Mouse (Mus musculus) CH12.LX (cell line): ENCODE data around the gene Rpl36a. TPM values are rescaled to one million over a fixed set of nuclear protein-coding genes. Genes with fewer than 3 reads are reported as not detected.

ENCODE experiments used
- DNase-seq: peaks from one replicate; pipeline ENCODE4 v3.0.0-alpha.2; 2013; ENCODE audit errors: extremely low read depth
- H3K27ac ChIP-seq: 2 replicates; pipeline ENCODE4 v1.5.1; 2012; ENCODE audit warnings: low read depth, mild to moderate bottlenecking, control low read depth, moderate library complexity; ENCODE audit not compliant: insufficient read depth
- H3K27me3 ChIP-seq: replicated peaks from 2 replicates; pipeline ENCODE3; 2012; ENCODE audit warnings: inconsistent platforms
- H3K36me3 ChIP-seq, 2 experiments: replicated peaks in 1 of 2; 2 replicates each; pipeline versions ENCODE3 to v1.6.1; 2012; ENCODE audit warnings: inconsistent platforms in 1 of 2, low read length in 1 of 2, mild to moderate bottlenecking in 1 of 2, mixed read lengths in 1 of 2, moderate library complexity in 1 of 2; ENCODE audit not compliant: control insufficient read depth in 1 of 2, insufficient read depth in 1 of 2
- H3K4me1 ChIP-seq, 2 experiments: 2 replicates each; pipeline ENCODE4 v1.6.1; 2012; ENCODE audit warnings: inconsistent platforms in 1 of 2, moderate library complexity in 1 of 2; ENCODE audit not compliant: insufficient read depth in 2 of 2, control insufficient read depth in 1 of 2
- H3K4me2 ChIP-seq: 2 replicates; pipeline ENCODE4 v1.6.1; 2012; ENCODE audit warnings: low read depth, mild to moderate bottlenecking, control low read depth; ENCODE audit not compliant: poor library complexity, insufficient read depth, severe bottlenecking
- H3K4me3 ChIP-seq, 3 experiments: fragments of 150-350 bp in 1 of 3; sonication (generic) in 1 of 3; replicated peaks in 1 of 3; 2 replicates each; pipeline versions ENCODE3 to v1.5.1; 2011 to 2012; ENCODE audit warnings: low read depth in 2 of 3, low read length in 2 of 3, mild to moderate bottlenecking in 2 of 3, moderate library complexity in 2 of 3, control low read depth in 1 of 3, improper control_type of control experiment in 1 of 3, inconsistent platforms in 1 of 3, mixed read lengths in 1 of 3; ENCODE audit not compliant: poor library complexity in 1 of 3
- H3K79me2 ChIP-seq: replicated peaks from 2 replicates; pipeline ENCODE4 v1.6.1; 2012; ENCODE audit warnings: mild to moderate bottlenecking, moderate library complexity; ENCODE audit not compliant: control insufficient read depth, poor library complexity, insufficient read depth, severe bottlenecking; ENCODE audit errors: extremely low read depth
- H3K9ac ChIP-seq: 2 replicates; pipeline ENCODE4 v1.6.1; 2012; ENCODE audit warnings: low read depth, mild to moderate bottlenecking, control low read depth, moderate library complexity; ENCODE audit not compliant: insufficient read depth
- H3K9me3 ChIP-seq: replicated peaks from 2 replicates; pipeline ENCODE3; 2012; ENCODE audit warnings: low read length, inconsistent platforms, mixed read lengths
- BHLHE40 ChIP-seq: IDR thresholded peaks from 2 replicates; pipeline ENCODE4 v1.6.1; 2011; ENCODE audit warnings: mild to moderate bottlenecking, low read depth, low read length, improper control_type of control experiment
- CHD1 ChIP-seq: IDR thresholded peaks from 2 replicates; pipeline ENCODE4 v1.6.1; 2012; ENCODE audit warnings: low read depth, low read length, improper control_type of control experiment, inconsistent platforms
- CHD2 ChIP-seq: IDR thresholded peaks from 2 replicates; pipeline ENCODE4 v1.6.1; 2011; ENCODE audit warnings: low read length, improper control_type of control experiment
- CTCF ChIP-seq, 2 experiments: IDR thresholded peaks in 1 of 2; conservative IDR thresholded peaks in 1 of 2; 2 replicates each; pipeline ENCODE4 v1.5.1; 2011 to 2012; ENCODE audit warnings: low read depth in 2 of 2, low read length in 2 of 2, improper control_type of control experiment in 1 of 2, inconsistent platforms in 1 of 2, mild to moderate bottlenecking in 1 of 2, moderate library complexity in 1 of 2
- E2F4 ChIP-seq: IDR thresholded peaks from 2 replicates; pipeline ENCODE4 v1.6.1; 2011; ENCODE audit warnings: low read depth, low read length, improper control_type of control experiment; ENCODE audit not compliant: insufficient replicate concordance
- ELF1 ChIP-seq: IDR thresholded peaks from 2 replicates; pipeline ENCODE4 v1.6.1; 2014; ENCODE audit warnings: low read depth, mild to moderate bottlenecking, inconsistent platforms, low read length, improper control_type of control experiment
- EP300 ChIP-seq: IDR thresholded peaks from 2 replicates; pipeline ENCODE4 v1.6.1; 2011; ENCODE audit warnings: low read length, improper control_type of control experiment
- ETS1 ChIP-seq: conservative IDR thresholded peaks from 2 replicates; pipeline ENCODE4 v1.6.1; 2012; ENCODE audit warnings: low read depth, mild to moderate bottlenecking, inconsistent platforms, low read length, improper control_type of control experiment, moderate library complexity
- GABPA ChIP-seq: IDR thresholded peaks from 2 replicates; pipeline ENCODE4 v1.6.1; 2012; ENCODE audit warnings: low read depth, low read length, improper control_type of control experiment, inconsistent platforms; ENCODE audit not compliant: insufficient replicate concordance
- HCFC1 ChIP-seq: IDR thresholded peaks from 2 replicates; pipeline ENCODE4 v1.6.1; 2012; ENCODE audit warnings: low read depth, mild to moderate bottlenecking, inconsistent platforms, low read length, improper control_type of control experiment
- IRF4 ChIP-seq: IDR thresholded peaks from 2 replicates; pipeline ENCODE4 v1.6.1; 2014; ENCODE audit warnings: low read depth, mild to moderate bottlenecking, inconsistent platforms, low read length, improper control_type of control experiment
- JUN ChIP-seq: IDR thresholded peaks from 2 replicates; pipeline ENCODE4 v1.6.1; 2011; ENCODE audit warnings: low read depth, mild to moderate bottlenecking, low read length, improper control_type of control experiment, moderate library complexity; ENCODE audit not compliant: insufficient read depth
- JUND ChIP-seq: conservative IDR thresholded peaks from 2 replicates; pipeline ENCODE4 v1.6.1; 2011; ENCODE audit warnings: low read depth, low read length, improper control_type of control experiment
- KAT2A ChIP-seq: IDR thresholded peaks from 2 replicates; pipeline ENCODE4 v1.6.1; 2012; ENCODE audit warnings: low read length, improper control_type of control experiment, inconsistent platforms; ENCODE audit not compliant: insufficient replicate concordance
- MAFK ChIP-seq: IDR thresholded peaks from 2 replicates; pipeline ENCODE4 v1.6.1; 2011; ENCODE audit warnings: low read length, improper control_type of control experiment; ENCODE audit not compliant: insufficient replicate concordance
- MAX ChIP-seq: IDR thresholded peaks from 2 replicates; pipeline ENCODE4 v1.6.1; 2011; ENCODE audit warnings: low read length, improper control_type of control experiment
- MAZ ChIP-seq: IDR thresholded peaks from 2 replicates; pipeline ENCODE4 v1.6.1; 2012; ENCODE audit warnings: low read depth, mild to moderate bottlenecking, inconsistent platforms, low read length, improper control_type of control experiment, moderate library complexity
- MEF2A ChIP-seq: IDR thresholded peaks from 2 replicates; pipeline ENCODE4 v1.6.1; 2014; ENCODE audit warnings: low read depth, mild to moderate bottlenecking, inconsistent platforms, low read length, improper control_type of control experiment, borderline replicate concordance
- MXI1 ChIP-seq: IDR thresholded peaks from 2 replicates; pipeline ENCODE4 v1.6.1; 2011; ENCODE audit warnings: mild to moderate bottlenecking, low read depth, low read length, improper control_type of control experiment
- MYC ChIP-seq: IDR thresholded peaks from 2 replicates; pipeline ENCODE4 v1.6.1; 2011; ENCODE audit warnings: low read depth, mild to moderate bottlenecking, improper control_type of control experiment, low read length
- NELFE ChIP-seq: IDR thresholded peaks from 2 replicates; pipeline ENCODE4 v1.6.1; 2011; ENCODE audit warnings: low read depth, low read length, improper control_type of control experiment
- NRF1 ChIP-seq: IDR thresholded peaks from 2 replicates; pipeline ENCODE4 v1.6.1; 2014; ENCODE audit warnings: low read depth, mild to moderate bottlenecking, inconsistent platforms, low read length, improper control_type of control experiment, moderate library complexity
- PAX5 ChIP-seq: IDR thresholded peaks from 2 replicates; pipeline ENCODE4 v1.6.1; 2012; ENCODE audit warnings: low read length, inconsistent platforms, mixed read lengths
- POLR2A ChIP-seq: IDR thresholded peaks from 2 replicates; pipeline ENCODE4 v1.6.1; 2011; ENCODE audit warnings: low read depth, mild to moderate bottlenecking, improper control_type of control experiment, low read length
- POLR2AphosphoS2 ChIP-seq: IDR thresholded peaks from 2 replicates; pipeline ENCODE4 v1.6.1; 2011; ENCODE audit warnings: low read depth, low read length, improper control_type of control experiment
- RAD21 ChIP-seq: IDR thresholded peaks from 2 replicates; pipeline ENCODE4 v1.6.1; 2011; ENCODE audit warnings: low read depth, mild to moderate bottlenecking, low read length, improper control_type of control experiment, moderate library complexity
- RCOR1 ChIP-seq: conservative IDR thresholded peaks from 2 replicates; pipeline ENCODE4 v1.6.1; 2012; ENCODE audit warnings: low read depth, mild to moderate bottlenecking, inconsistent platforms, low read length, improper control_type of control experiment
- SIN3A ChIP-seq: IDR thresholded peaks from 2 replicates; pipeline ENCODE4 v1.6.1; 2012; ENCODE audit warnings: low read length, improper control_type of control experiment, inconsistent platforms
- SMC3 ChIP-seq: IDR thresholded peaks from 2 replicates; pipeline ENCODE4 v1.6.1; 2011; ENCODE audit warnings: low read depth, low read length, improper control_type of control experiment
- TBP ChIP-seq: conservative IDR thresholded peaks from 2 replicates; pipeline ENCODE4 v1.6.1; 2011; ENCODE audit warnings: low read depth, low read length, improper control_type of control experiment
- TCF12 ChIP-seq: IDR thresholded peaks from 2 replicates; pipeline ENCODE4 v1.6.1; 2014; ENCODE audit warnings: low read depth, mild to moderate bottlenecking, inconsistent platforms, low read length, improper control_type of control experiment
- UBTF ChIP-seq: IDR thresholded peaks from 2 replicates; pipeline ENCODE4 v1.6.1; 2012; ENCODE audit warnings: low read depth, mild to moderate bottlenecking, inconsistent platforms, low read length, improper control_type of control experiment, moderate library complexity
- USF1 ChIP-seq: IDR thresholded peaks from 2 replicates; pipeline ENCODE4 v1.6.1; 2014; ENCODE audit warnings: low read depth, mild to moderate bottlenecking, inconsistent platforms, low read length, improper control_type of control experiment
- USF2 ChIP-seq: conservative IDR thresholded peaks from 2 replicates; pipeline ENCODE4 v1.6.1; 2011; ENCODE audit warnings: low read depth, low read length, improper control_type of control experiment
- ZC3H11A ChIP-seq: IDR thresholded peaks from 2 replicates; pipeline ENCODE4 v1.6.1; 2012; ENCODE audit warnings: low read depth, mild to moderate bottlenecking, inconsistent platforms, low read length, improper control_type of control experiment
- ZKSCAN1 ChIP-seq: IDR thresholded peaks from 2 replicates; pipeline ENCODE4 v1.6.1; 2012; ENCODE audit warnings: low read depth, inconsistent platforms, low read length, improper control_type of control experiment, borderline replicate concordance
- ZMIZ1 ChIP-seq: IDR thresholded peaks from 2 replicates; pipeline ENCODE4 v1.6.1; 2012; ENCODE audit warnings: low read depth, mild to moderate bottlenecking, inconsistent platforms, low read length, improper control_type of control experiment
- ZNF384 ChIP-seq: IDR thresholded peaks from 2 replicates; pipeline ENCODE4 v1.6.1; 2012; ENCODE audit warnings: low read depth, low read length, improper control_type of control experiment, inconsistent platforms
- dilution Hi-C: fragments of 300-500 bp; cut with MboI; formaldehyde crosslinking; loops from 2 replicates; pipeline ENCODE4 v1.14.3; 2020; ENCODE audit warnings: low sequenced_read_pairs; ENCODE audit not compliant: extremely low pct_unique_long_range_greater_than_20kb, extremely low pct_ligation_motif_present
- in situ Hi-C: fragments of 300-500 bp; cut with MboI; formaldehyde crosslinking; loops from 3 replicates; pipeline ENCODE4 v1.14.3; 2019; ENCODE audit warnings: low sequenced_read_pairs, low pct_ligation_motif_present, low pct_unique_long_range_greater_than_20kb, mixed read lengths
- polyA plus RNA-seq: library from polyadenylated mRNA; unstranded; fragments of >175 nt; gene quantifications from 2 replicates; pipeline ENCODE4 v1.2.1, GENCODE M21; 2012; ENCODE audit warnings: low read depth; ENCODE audit not compliant: insufficient read length
- total RNA-seq, 2 experiments: library from RNA; depleted of rRNA; stranded (reverse); fragments of 300-350 nt in 1 of 2; fragments of >200 nt in 1 of 2; gene quantifications; 2 replicates each; pipeline ENCODE4 v1.2.3; 2012 to 2014

Rpl36a gene
- total and polyA plus RNA-seq, 3 experiments, result 869 to 2,800 (median 2,352) TPM

GRCm38 (mm10) chrX:134600659-134601379 lies 15.4 kb downstream of the Rpl36a start, which contains the start of the genes Gla and Hnrnph2:
Gene Gla (minus strand): TSS chrX:134601125.
Gene Hnrnph2 (plus strand): TSS chrX:134601179.
- Histone ChIP-seq H3K36me3 (peaks cover 4 to 10% of the 10 kb centered on the region in 2 experiments), H3K27ac (no peak within 1 kb of the TSS; the same call in 1 of the 2 replicates), H3K4me1 (peaks cover 3 to 10% of the 10 kb centered on the region in 2 experiments; a peak in 2 of 4 replicates), H3K9me3 (no peaks in the 10 kb centered on the region), H3K79me2 (peaks cover 24% of the 10 kb centered on the region), H3K4me3 (peak within 1 kb of the TSS; percentile 61 to 81 (median 78)), H3K9ac (peak within 1 kb of the TSS; percentile 86), H3K4me2 (peak within 1 kb of the TSS; percentile 87), H3K27me3 (no peaks in the 10 kb centered on the region)
- TF ChIP-seq CHD2 (peak; percentile 75; the same call in 1 of the 2 replicates), E2F4 (peak; percentile 63; the same call in 1 of the 2 replicates), NELFE (0 out of 2 replicates have a peak, but pooled peaks have one; percentile 40), RCOR1 (no peak), CTCF (conservative IDR thresholded peaks at IDR 0.05 in 1 of 2, IDR thresholded peaks at IDR 0.05 in 1 of 2; ENCODE audit: low read depth in 2 of 2, low read length in 2 of 2) (no peak), NRF1 (0 out of 2 replicates have a peak, but pooled peaks have one; percentile 9), KAT2A (no peak), MAX (peak; percentile 98), TCF12 (0 out of 2 replicates have a peak, but pooled peaks have one; percentile 44), ZKSCAN1 (no peak), HCFC1 (peak; percentile 69), ZNF384 (no peak), USF2 (peak; percentile 99), UBTF (no peak), ZMIZ1 (no peak; the same call in 1 of the 2 replicates), EP300 (no peak), CHD1 (no peak), MAFK (no peak), POLR2AphosphoS2 (no peak), MXI1 (no peak), JUND (no peak), POLR2A (peak; percentile 66), JUN (no peak), MEF2A (0 out of 2 replicates have a peak, but pooled peaks have one; percentile 17), GABPA (0 out of 2 replicates have a peak, but pooled peaks have one; percentile 10), BHLHE40 (peak; percentile 98), TBP (peak; percentile 56; the same call in 1 of the 2 replicates), SIN3A (peak; percentile 60), ELF1 (peak; percentile 88), RAD21 (no peak), MAZ (no peak), SMC3 (no peak), ETS1 (peak; percentile 53; the same call in 1 of the 2 replicates), IRF4 (no peak), USF1 (peak; percentile 97), MYC (no peak), ZC3H11A (no peak), PAX5 (no peak)
- DNase-seq, result peak; percentile 95
- in situ Hi-C loops, result loop anchor here (10.0 kb wide), 1 partner anchor 64 kb away; no protein-coding TSS in a partner anchor
- dilution Hi-C loops, result no loop called here
